Mouse (Mus musculus) lung, embryonic 16.5 days (tissue): Measurements from ENCODE around the gene Cnot11. TPM values are rescaled to one million over a fixed set of nuclear protein-coding genes. Genes with fewer than 3 reads are reported as not detected.

Source experiments
- ATAC-seq: fragments of 200-750 bp; cut with Nextera tagmentation; 2 replicates; pipeline ENCODE4 v1.8.0; 2017; ENCODE audit warnings: low read depth, mild to moderate bottlenecking, moderate library complexity
- H3K27ac ChIP-seq: fragments of 300-500 bp; sonication (generic); 2 replicates; pipeline ENCODE4 v1.5.1; 2014; ENCODE audit warnings: mild to moderate bottlenecking, control low read depth, low read length
- H3K27me3 ChIP-seq: fragments of 300-500 bp; sonication (generic); 2 replicates; pipeline ENCODE4 v1.6.1; 2014; ENCODE audit warnings: low read depth, low read length, mixed read lengths; ENCODE audit not compliant: control insufficient read depth, insufficient read depth
- H3K36me3 ChIP-seq: fragments of 300-500 bp; sonication (generic); 2 replicates; pipeline ENCODE4 v1.6.1; 2014; ENCODE audit warnings: low read length; ENCODE audit not compliant: control insufficient read depth, insufficient read depth
- H3K4me1 ChIP-seq: fragments of 300-500 bp; sonication (generic); replicated peaks from 2 replicates; pipeline ENCODE4 v1.6.1; 2014; ENCODE audit warnings: low read length, mixed read lengths; ENCODE audit not compliant: control insufficient read depth, insufficient read depth
- H3K4me2 ChIP-seq: fragments of 300-500 bp; sonication (generic); 2 replicates; pipeline ENCODE4 v1.6.1; 2014; ENCODE audit warnings: low read depth, low read length, control low read depth
- H3K4me3 ChIP-seq: fragments of 300-500 bp; sonication (generic); 2 replicates; pipeline ENCODE4 v1.5.1; 2014; ENCODE audit warnings: mild to moderate bottlenecking, low read length, control low read depth
- H3K9ac ChIP-seq: fragments of 300-500 bp; sonication (generic); 2 replicates; pipeline ENCODE4 v1.6.1; 2014; ENCODE audit warnings: low read length, control low read depth
- H3K9me3 ChIP-seq: fragments of 300-500 bp; sonication (generic); 2 replicates; pipeline ENCODE4 v1.6.1; 2016; ENCODE audit warnings: low read length; ENCODE audit not compliant: control insufficient read depth
- WGBS: fragments of 180-500 bp; shearing (Covaris S2); extraction: QIAGEN DNeasy Blood & Tissue Kit; methylation state at CpG from one replicate; pipeline ENCODE4 v1.1.7; 2014; 5-methylcytosine and 5-hydroxymethylcytosine counted together
- polyA plus RNA-seq: library from polyadenylated mRNA; unstranded; fragments of >200 nt; fragmentation: Nextera tagmentation; extraction: Ambion mirVana; gene quantifications from 2 replicates; pipeline ENCODE4 v1.2.1, GENCODE M21; 2015

The Cnot11 gene
- polyA plus RNA-seq, 1 experiment from 2014 or later, result 11.7 TPM

DNA sequence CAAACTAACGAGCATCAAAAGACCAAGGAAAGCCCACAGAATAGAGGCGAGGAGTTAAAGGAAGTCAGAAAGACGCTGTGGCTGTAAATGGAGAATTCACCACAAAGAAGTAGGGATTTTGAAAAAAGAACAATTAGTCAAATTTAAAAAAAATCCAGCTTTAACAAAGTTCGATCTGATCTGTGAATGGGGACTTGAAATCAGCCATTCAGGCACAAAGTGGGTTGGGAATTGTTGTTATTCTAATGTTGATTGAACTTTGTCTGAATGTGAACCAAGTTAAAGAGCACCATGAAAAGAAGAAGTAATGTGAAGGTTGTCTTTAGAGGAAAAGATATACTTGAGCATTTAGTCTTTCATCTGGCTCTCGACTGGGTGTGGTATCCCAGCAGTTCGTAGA, 6.5 kb upstream of the Cnot11 start:
- Histone ChIP-seq H3K4me3 (no peak overlapping the region), H3K9me3 (no peaks in the 10 kb centered on the region), H3K36me3 (no peaks in the 10 kb centered on the region), H3K4me1 (no peaks in the 10 kb centered on the region), H3K9ac (no peak overlapping the region), H3K27ac (no peak overlapping the region), H3K4me2 (no peak overlapping the region), H3K27me3 (no peaks in the 10 kb centered on the region)
- no peak for ATAC-seq
- 77% methylated on average over 6 of the region's 6 CpGs for WGBS

GRCm38 (mm10) chr1:39530258-39530943, 4.4 kb upstream of the Cnot11 start:
- Histone ChIP-seq H3K9ac (no peak overlapping the region), H3K27ac (no peak overlapping the region), H3K4me3 (no peak overlapping the region), H3K36me3 (no peaks in the 10 kb centered on the region), H3K4me2 (no peak overlapping the region), H3K27me3 (no peaks in the 10 kb centered on the region; the same call in 1 of the 2 replicates), H3K4me1 (no peaks in the 10 kb centered on the region), H3K9me3 (no peaks in the 10 kb centered on the region)
- peak; percentile 15; the same call in 1 of the 2 replicates for ATAC-seq
- 31% methylated on average over 13 of the region's 13 CpGs for WGBS

DNA sequence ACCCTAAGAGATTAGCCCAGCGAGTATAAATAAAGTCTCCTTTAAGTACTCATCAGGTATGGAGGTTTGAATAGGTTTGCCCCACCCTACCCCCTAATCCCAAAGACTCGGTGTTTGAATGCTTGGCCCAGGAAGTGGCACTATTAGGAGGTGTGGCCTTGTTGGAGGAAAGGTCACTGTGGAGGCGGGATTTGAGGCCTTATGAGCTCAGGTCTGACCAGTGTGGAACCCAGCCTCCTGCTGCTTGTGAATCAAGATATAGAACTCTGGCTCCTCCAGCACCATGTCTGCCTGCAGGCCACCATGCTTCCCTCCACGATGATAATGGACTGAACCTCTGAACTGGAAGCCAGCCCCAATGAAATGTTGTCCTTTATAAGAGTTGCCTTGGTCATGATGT, 3.8 kb upstream of the Cnot11 start:
- 70% methylated on average over 4 of the region's 4 CpGs for WGBS
- Histone ChIP-seq H3K9ac (no peak overlapping the region), H3K9me3 (no peaks in the 10 kb centered on the region), H3K27ac (no peak overlapping the region), H3K4me3 (no peak overlapping the region), H3K36me3 (no peaks in the 10 kb centered on the region), H3K27me3 (no peaks in the 10 kb centered on the region; the same call in 1 of the 2 replicates), H3K4me1 (no peaks in the 10 kb centered on the region), H3K4me2 (no peak overlapping the region)
- ATAC-seq, result no peak

- Histone ChIP-seq H3K4me1 (peaks cover 11% of the 10 kb centered on the region), H3K9me3 (no peaks in the 10 kb centered on the region), H3K36me3 (peaks cover 9% of the 10 kb centered on the region), H3K9ac (no peak overlapping the region), H3K27ac (no peak overlapping the region), H3K4me3 (no peak overlapping the region), H3K4me2 (no peak overlapping the region), H3K27me3 (no peaks in the 10 kb centered on the region; the same call in 1 of the 2 replicates)
- no peak for ATAC-seq
- 45% methylated on average over 3 of the region's 3 CpGs for WGBS
Measured at GRCm38 (mm10) chr1:39533917-39534316, 875 bp upstream of the Cnot11 start.

GRCm38 (mm10) chr1:39535515-39536311, 921 bp downstream of the Cnot11 start:
- Histone ChIP-seq H3K4me3 (peak overlapping the region; percentile 99), H3K36me3 (peaks cover 26% of the 10 kb centered on the region), H3K9ac (peak overlapping the region; percentile 96), H3K27me3 (no peaks in the 10 kb centered on the region; the same call in 1 of the 2 replicates), H3K27ac (peak overlapping the region; percentile 86), H3K9me3 (peaks cover 5% of the 10 kb centered on the region; the same call in 1 of the 2 replicates), H3K4me2 (peak overlapping the region; percentile 96), H3K4me1 (peaks cover 11% of the 10 kb centered on the region)
- under 1% methylated on average over 100 of the region's 100 CpGs for WGBS
- peak; percentile 97 for ATAC-seq

DNA sequence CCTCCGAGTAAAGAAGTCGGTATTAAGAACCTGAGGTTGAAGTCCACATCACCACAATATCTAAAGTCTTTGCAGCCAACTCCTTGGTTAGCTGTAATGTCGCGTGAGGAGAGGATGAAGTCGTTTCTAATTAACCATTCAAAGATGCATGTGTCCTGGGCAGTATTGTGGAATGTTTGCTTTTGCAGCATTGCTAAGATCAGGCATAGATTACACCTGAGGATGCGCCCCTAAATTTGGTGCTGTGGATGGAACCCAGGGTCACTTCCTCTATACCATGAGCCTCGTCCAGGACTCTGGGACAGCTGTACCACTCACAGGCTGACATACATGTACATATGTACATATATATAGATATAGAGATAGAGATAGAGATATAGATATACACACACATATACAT, 1.9 kb downstream of the Cnot11 start:
- Histone ChIP-seq H3K4me1 (peaks cover 11% of the 10 kb centered on the region), H3K9ac (peak overlapping the region; percentile 96), H3K27me3 (no peaks in the 10 kb centered on the region; the same call in 1 of the 2 replicates), H3K4me3 (peak overlapping the region; percentile 99), H3K9me3 (peaks cover 5% of the 10 kb centered on the region; the same call in 1 of the 2 replicates), H3K27ac (no peak overlapping the region), H3K36me3 (peaks cover 31% of the 10 kb centered on the region), H3K4me2 (peak overlapping the region; percentile 96)
- 28% methylated on average over 7 of the region's 7 CpGs for WGBS
- no peak for ATAC-seq

DNA sequence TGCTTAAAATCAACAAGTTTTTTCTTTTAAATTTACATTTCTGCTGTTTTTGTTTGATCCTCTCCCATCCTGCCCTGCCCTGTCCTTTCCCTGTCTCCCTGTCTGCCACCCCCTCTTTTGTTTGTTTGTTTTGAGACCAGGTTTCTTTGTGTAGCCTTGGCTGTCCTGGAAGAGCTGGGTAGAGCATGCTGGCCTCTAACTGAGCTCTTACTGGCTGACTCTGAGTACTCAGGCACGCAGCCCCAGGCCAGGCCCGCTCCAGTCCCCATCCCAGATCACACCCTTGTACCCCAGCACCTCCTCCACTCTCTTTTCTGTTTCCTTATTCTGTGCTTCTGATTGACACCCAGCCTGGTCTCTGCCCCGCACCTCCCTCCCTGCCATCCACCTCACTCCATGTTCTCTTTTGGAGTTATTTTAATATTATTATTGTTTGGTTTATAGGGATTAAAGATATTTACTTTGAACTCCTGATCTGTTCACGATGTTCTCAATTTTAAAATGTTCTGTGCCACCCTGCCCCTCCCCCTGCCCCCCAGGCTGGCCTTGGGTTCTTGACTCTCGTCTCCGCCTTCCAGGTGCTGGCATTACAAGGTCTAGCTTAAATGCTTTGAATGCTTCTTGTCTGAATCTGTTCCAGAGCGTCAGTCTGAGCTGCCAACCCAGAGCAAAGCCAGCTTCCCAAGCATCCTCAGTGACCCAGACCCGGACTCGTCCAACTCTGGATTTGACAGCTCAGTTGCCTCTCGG, 3.0 kb downstream of the Cnot11 start:
- no peak overlapping the region for H3K27ac ChIP-seq
- peaks cover 39% of the 10 kb centered on the region for H3K36me3 ChIP-seq
- H3K27me3 ChIP-seq, result no peaks in the 10 kb centered on the region; the same call in 1 of the 2 replicates
- no peak overlapping the region; the same call in 1 of the 2 replicates for H3K4me2 ChIP-seq
- H3K9me3 ChIP-seq, result peaks cover 5% of the 10 kb centered on the region; the same call in 1 of the 2 replicates
- no peak overlapping the region for H3K4me3 ChIP-seq
- ATAC-seq, result no peak
- H3K4me1 ChIP-seq, result peaks cover 11% of the 10 kb centered on the region
- 76% methylated on average over 10 of the region's 10 CpGs for WGBS
- peak overlapping the region; percentile 51; the same call in 1 of the 2 replicates for H3K9ac ChIP-seq

- H3K36me3 ChIP-seq, result peaks cover 50% of the 10 kb centered on the region
- peaks cover 5% of the 10 kb centered on the region; the same call in 1 of the 2 replicates for H3K9me3 ChIP-seq
- no peak overlapping the region for H3K4me2 ChIP-seq
- H3K4me1 ChIP-seq, result peaks cover 11% of the 10 kb centered on the region
- no peak for ATAC-seq
- no peak overlapping the region for H3K9ac ChIP-seq
- H3K4me3 ChIP-seq, result no peak overlapping the region
- no peaks in the 10 kb centered on the region for H3K27me3 ChIP-seq
- no peak overlapping the region for H3K27ac ChIP-seq
Measured at GRCm38 (mm10) chr1:39540592-39540991, 5.8 kb downstream of the Cnot11 start.
